Mouse (Mus musculus) neural tube, embryonic 13.5 days (tissue): ENCODE measurements around the gene Bcl2l11. TPM values are rescaled to one million over a fixed set of nuclear protein-coding genes. Genes with fewer than 3 reads are reported as not detected.
"Not testable (repeated sequence)": the region's sequence is repeated elsewhere in the genome, so short reads cannot be mapped to it uniquely, and the experiment has no call there.

Experiments used
- ATAC-seq: fragments of 200-750 bp; cut with Nextera tagmentation; 2 replicates; pipeline ENCODE4 v1.8.0; 2017; ENCODE audit warnings: low read depth, mild to moderate bottlenecking, moderate TSS enrichment, moderate library complexity
- H3K27ac ChIP-seq: fragments of 300-500 bp; sonication (generic); replicated peaks from 2 replicates; pipeline ENCODE4 v1.5.1; 2015; ENCODE audit warnings: moderate library complexity, mild to moderate bottlenecking, inconsistent platforms
- H3K27me3 ChIP-seq: fragments of 300-500 bp; sonication (generic); 2 replicates; pipeline ENCODE4 v1.6.1; 2015; ENCODE audit warnings: mild to moderate bottlenecking, inconsistent platforms
- H3K36me3 ChIP-seq: fragments of 300-500 bp; sonication (generic); 2 replicates; pipeline ENCODE4 v1.6.1; 2015; ENCODE audit warnings: mild to moderate bottlenecking, inconsistent platforms
- H3K4me1 ChIP-seq: fragments of 300-500 bp; sonication (generic); replicated peaks from 2 replicates; pipeline ENCODE4 v1.6.1; 2015; ENCODE audit warnings: inconsistent platforms
- H3K4me2 ChIP-seq: fragments of 300-500 bp; sonication (generic); 2 replicates; pipeline ENCODE4 v1.6.1; 2015; ENCODE audit warnings: inconsistent platforms, mild to moderate bottlenecking, moderate library complexity
- H3K4me3 ChIP-seq: fragments of 300-500 bp; sonication (generic); 2 replicates; pipeline ENCODE4 v1.5.1; 2015; ENCODE audit warnings: mild to moderate bottlenecking, inconsistent platforms
- H3K9ac ChIP-seq: fragments of 300-500 bp; sonication (generic); 2 replicates; pipeline ENCODE4 v1.6.1; 2015; ENCODE audit warnings: moderate library complexity, mild to moderate bottlenecking, inconsistent platforms
- H3K9me3 ChIP-seq: fragments of 300-500 bp; sonication (generic); 2 replicates; pipeline ENCODE4 v1.6.1; 2016; ENCODE audit warnings: inconsistent platforms
- WGBS: fragments of 180-500 bp; shearing (Covaris S2); methylation state at CpG from one replicate; pipeline ENCODE4 v1.1.7; 2015; 5-methylcytosine and 5-hydroxymethylcytosine counted together
- polyA plus RNA-seq: library from polyadenylated mRNA; unstranded; fragments of >200 nt; fragmentation: Nextera tagmentation; extraction: Ambion mirVana; gene quantifications from 2 replicates; pipeline ENCODE4 v1.2.1, GENCODE M21; 2015

Gene Bcl2l11
- polyA plus RNA-seq, 1 experiment from 2014 or later, result 14.8 TPM

- no peak overlapping the region for H3K4me2 ChIP-seq
- peaks cover 12% of the 10 kb centered on the region; the same call in 1 of the 2 replicates for H3K4me1 ChIP-seq
- 0 out of 2 replicates have a peak, but pooled peaks cover 2% of the 10 kb centered on the region for H3K9me3 ChIP-seq
- H3K27ac ChIP-seq, result no peak overlapping the region
- 42% methylated on average over 11 of the region's 11 CpGs for WGBS
- H3K27me3 ChIP-seq, result no peaks in the 10 kb centered on the region
- H3K9ac ChIP-seq, result no peak overlapping the region
- no peaks in the 10 kb centered on the region for H3K36me3 ChIP-seq
- ATAC-seq, result 0 out of 2 replicates have a peak, but pooled peaks have one; percentile 50
- H3K4me3 ChIP-seq, result no peak overlapping the region
Measured at GRCm38 (mm10) chr2:128091431-128092369, 34.1 kb upstream of the Bcl2l11 start.

DNA sequence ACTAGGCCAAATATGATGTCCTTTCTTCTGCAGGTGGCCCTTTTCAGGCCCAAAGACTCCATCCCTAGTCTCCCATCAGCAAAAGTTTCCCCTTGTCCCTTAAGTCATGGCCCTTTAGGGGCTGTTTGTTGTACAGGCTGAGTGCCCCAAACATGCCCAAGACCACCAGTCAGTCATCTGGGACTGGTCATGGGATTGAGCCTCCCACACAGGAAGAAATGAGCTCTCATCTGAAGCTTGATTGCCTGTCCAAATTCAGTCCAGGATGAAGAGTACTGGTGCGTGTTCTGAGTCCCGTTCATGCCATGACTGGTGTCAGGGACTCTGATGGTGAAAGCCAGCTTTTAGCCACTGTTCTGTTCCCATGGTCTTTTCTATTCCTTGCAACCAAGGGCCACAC lies 33.4 kb upstream of the Bcl2l11 start:
- no peak overlapping the region for H3K27ac ChIP-seq
- ATAC-seq, result no peak
- no peaks in the 10 kb centered on the region for H3K36me3 ChIP-seq
- H3K9me3 ChIP-seq, result 0 out of 2 replicates have a peak, but pooled peaks cover 2% of the 10 kb centered on the region
- WGBS, result 79% methylated on average over 2 of the region's 2 CpGs
- no peak overlapping the region for H3K4me3 ChIP-seq
- no peak overlapping the region for H3K9ac ChIP-seq
- no peaks in the 10 kb centered on the region for H3K27me3 ChIP-seq
- no peak overlapping the region for H3K4me2 ChIP-seq
- H3K4me1 ChIP-seq, result peaks cover 12% of the 10 kb centered on the region; the same call in 1 of the 2 replicates

GRCm38 (mm10) chr2:128094196-128094595 lies 31.6 kb upstream of the Bcl2l11 start:
- Histone ChIP-seq H3K36me3 (no peaks in the 10 kb centered on the region), H3K9me3 (no peaks in the 10 kb centered on the region), H3K4me2 (no peak overlapping the region), H3K4me1 (peaks cover 21% of the 10 kb centered on the region), H3K4me3 (no peak overlapping the region), H3K9ac (no peak overlapping the region), H3K27me3 (no peaks in the 10 kb centered on the region), H3K27ac (no peak overlapping the region)
- no peak for ATAC-seq
- WGBS, result 78% methylated on average over 5 of the region's 5 CpGs

DNA sequence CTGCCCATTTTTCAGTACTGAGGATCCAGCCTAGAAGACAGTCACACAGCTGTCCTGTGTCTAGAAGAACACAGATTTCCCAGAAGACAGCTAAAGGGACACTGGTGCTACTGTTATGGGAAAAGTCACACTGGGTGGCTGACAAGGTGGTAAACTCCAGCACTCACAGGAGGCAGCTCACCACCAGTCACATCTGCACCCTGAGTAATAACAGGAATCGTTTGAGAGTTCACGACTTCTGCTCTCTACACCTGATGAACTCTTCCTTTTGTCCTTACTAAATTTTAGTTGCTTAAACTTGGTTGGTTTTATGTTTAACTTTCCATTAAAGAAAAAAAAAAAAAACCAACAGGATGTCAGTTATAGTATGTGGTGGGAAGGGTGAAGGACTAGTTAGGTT lies 31.2 kb upstream of the Bcl2l11 start:
- no peaks in the 10 kb centered on the region for H3K9me3 ChIP-seq
- ATAC-seq, result no peak
- WGBS, result 61% methylated on average over 2 of the region's 2 CpGs

DNA sequence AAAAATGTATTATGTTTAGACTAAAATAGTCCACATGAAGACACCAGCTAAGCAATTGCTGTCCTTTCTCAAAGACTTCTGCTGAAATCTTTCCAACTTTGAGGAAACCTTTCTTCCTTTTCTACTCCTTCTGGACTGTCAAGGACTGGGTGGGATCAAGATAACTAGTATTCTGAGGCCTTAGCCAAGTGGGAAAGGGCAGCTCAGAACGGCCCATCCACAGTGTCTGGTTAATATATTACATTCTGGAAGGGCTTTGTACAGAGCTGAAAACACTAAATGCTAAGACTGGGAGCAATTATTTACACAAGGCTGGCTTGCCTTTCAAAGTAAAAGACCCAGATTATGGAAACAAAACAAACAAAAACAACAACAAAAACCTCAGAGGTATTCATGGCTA lies 30.6 kb upstream of the Bcl2l11 start:
- ATAC-seq, result no peak
- Histone ChIP-seq H3K9me3 (no peaks in the 10 kb centered on the region), H3K9ac (no peak overlapping the region), H3K4me3 (no peak overlapping the region), H3K27me3 (no peaks in the 10 kb centered on the region), H3K4me1 (peaks cover 21% of the 10 kb centered on the region), H3K27ac (no peak overlapping the region), H3K36me3 (no peaks in the 10 kb centered on the region), H3K4me2 (no peak overlapping the region)
- 14% methylated on average over 1 of the region's 1 CpGs for WGBS

More for the DNA sequence above, 31.2 kb upstream of the Bcl2l11 start:
- Histone ChIP-seq H3K4me3 (no peak overlapping the region), H3K27ac (no peak overlapping the region), H3K36me3 (no peaks in the 10 kb centered on the region), H3K27me3 (no peaks in the 10 kb centered on the region), H3K4me1 (peaks cover 21% of the 10 kb centered on the region), H3K9ac (no peak overlapping the region), H3K4me2 (no peak overlapping the region)

GRCm38 (mm10) chr2:128096070-128096469 lies 29.8 kb upstream of the Bcl2l11 start:
- Histone ChIP-seq H3K9me3 (no peaks in the 10 kb centered on the region), H3K27me3 (no peaks in the 10 kb centered on the region), H3K4me3 (no peak overlapping the region), H3K4me1 (peaks cover 21% of the 10 kb centered on the region), H3K4me2 (no peak overlapping the region), H3K36me3 (no peaks in the 10 kb centered on the region), H3K27ac (no peak overlapping the region), H3K9ac (no peak overlapping the region)
- 76% methylated on average over 1 of the region's 1 CpGs for WGBS
- ATAC-seq, result no peak

DNA sequence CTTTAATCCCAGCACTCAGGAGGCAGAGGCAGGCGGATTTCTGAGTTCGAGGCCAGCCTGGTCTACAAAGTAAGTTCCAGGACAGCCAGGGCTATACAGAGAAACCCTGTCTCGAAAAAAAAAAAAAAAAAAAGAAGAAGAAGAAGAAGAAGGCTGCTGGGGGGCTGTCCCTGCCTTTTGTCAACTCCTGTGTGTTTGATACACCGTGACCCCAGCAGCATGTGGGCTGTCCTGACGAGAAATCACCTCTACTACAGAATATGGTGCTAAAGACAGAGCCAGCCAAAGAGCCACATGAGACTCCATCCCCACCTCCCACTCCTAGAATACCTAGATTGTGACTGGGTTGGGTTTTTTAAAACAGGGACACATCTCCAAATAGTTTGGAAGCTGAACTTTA lies 27.7 kb upstream of the Bcl2l11 start:
- H3K4me2 ChIP-seq, H3K27ac ChIP-seq, H3K27me3 ChIP-seq, H3K4me3 ChIP-seq, H3K9ac ChIP-seq, H3K9me3 ChIP-seq, H3K36me3 ChIP-seq, ATAC-seq: not testable (repeated sequence)
- WGBS, result 75% methylated on average over 5 of the region's 5 CpGs
- H3K4me1 ChIP-seq, result peaks cover 14% of the 10 kb centered on the region

DNA sequence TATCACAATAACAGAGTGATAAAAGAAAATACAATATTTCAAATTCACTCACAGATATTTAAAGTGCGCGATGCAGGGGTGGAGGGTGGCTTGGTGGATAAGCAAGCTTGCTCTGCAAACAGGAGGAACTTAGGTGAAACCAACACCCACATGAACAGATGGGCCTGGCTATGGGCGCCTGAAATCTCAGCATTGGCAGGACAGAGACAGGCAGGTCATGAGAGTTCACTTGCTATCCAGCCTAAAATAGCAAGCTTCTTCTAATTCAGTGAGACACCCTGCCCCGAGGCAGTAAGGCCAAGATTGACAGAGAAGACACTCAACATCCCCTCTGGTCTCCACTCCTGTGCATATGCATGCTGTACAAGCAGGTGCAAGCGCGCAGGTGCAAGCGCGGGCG lies 23.8 kb upstream of the Bcl2l11 start:
- no peak overlapping the region for H3K4me3 ChIP-seq
- ATAC-seq, result no peak
- peaks cover 9% of the 10 kb centered on the region for H3K4me1 ChIP-seq
- no peak overlapping the region for H3K27ac ChIP-seq
- H3K4me2 ChIP-seq, result no peak overlapping the region
- H3K27me3 ChIP-seq, result no peaks in the 10 kb centered on the region
- H3K36me3 ChIP-seq, result no peaks in the 10 kb centered on the region
- H3K9ac ChIP-seq, result no peak overlapping the region
- H3K9me3 ChIP-seq, result no peaks in the 10 kb centered on the region
- WGBS, result 91% methylated on average over 9 of the region's 9 CpGs

DNA sequence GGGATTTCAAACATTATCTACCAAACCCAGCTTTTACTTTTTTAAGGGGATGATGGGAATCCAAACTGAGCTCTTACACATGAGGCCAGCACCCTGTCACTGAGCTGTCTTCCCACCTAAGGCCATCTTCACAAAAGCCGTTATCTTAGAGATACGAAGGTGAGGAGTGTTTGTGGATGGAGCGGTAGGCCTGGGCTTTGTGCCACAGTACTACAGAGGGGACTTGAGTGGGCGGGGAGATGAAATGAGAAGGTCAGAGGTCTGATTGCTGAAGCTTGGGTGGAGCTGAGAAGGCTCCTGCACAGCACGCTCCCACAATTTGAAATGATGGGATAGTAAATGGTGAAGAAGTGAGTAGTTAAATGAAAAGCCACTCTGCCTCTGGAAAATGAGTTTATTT lies 21.0 kb upstream of the Bcl2l11 start:
- no peaks in the 10 kb centered on the region for H3K4me1 ChIP-seq
- no peak overlapping the region for H3K4me2 ChIP-seq
- no peak for ATAC-seq
- H3K9me3 ChIP-seq, result no peaks in the 10 kb centered on the region
- no peaks in the 10 kb centered on the region for H3K27me3 ChIP-seq
- no peak overlapping the region for H3K9ac ChIP-seq
- no peaks in the 10 kb centered on the region for H3K36me3 ChIP-seq
- WGBS, result 87% methylated on average over 5 of the region's 5 CpGs
- no peak overlapping the region for H3K4me3 ChIP-seq
- no peak overlapping the region for H3K27ac ChIP-seq

GRCm38 (mm10) chr2:128105651-128106050 lies 20.2 kb upstream of the Bcl2l11 start:
- WGBS, result 90% methylated on average over 11 of the region's 11 CpGs
- Histone ChIP-seq H3K36me3 (no peaks in the 10 kb centered on the region), H3K4me3 (no peak overlapping the region), H3K27ac (no peak overlapping the region), H3K9ac (no peak overlapping the region), H3K4me1 (no peaks in the 10 kb centered on the region), H3K4me2 (no peak overlapping the region), H3K27me3 (no peaks in the 10 kb centered on the region), H3K9me3 (no peaks in the 10 kb centered on the region)
- no peak for ATAC-seq

DNA sequence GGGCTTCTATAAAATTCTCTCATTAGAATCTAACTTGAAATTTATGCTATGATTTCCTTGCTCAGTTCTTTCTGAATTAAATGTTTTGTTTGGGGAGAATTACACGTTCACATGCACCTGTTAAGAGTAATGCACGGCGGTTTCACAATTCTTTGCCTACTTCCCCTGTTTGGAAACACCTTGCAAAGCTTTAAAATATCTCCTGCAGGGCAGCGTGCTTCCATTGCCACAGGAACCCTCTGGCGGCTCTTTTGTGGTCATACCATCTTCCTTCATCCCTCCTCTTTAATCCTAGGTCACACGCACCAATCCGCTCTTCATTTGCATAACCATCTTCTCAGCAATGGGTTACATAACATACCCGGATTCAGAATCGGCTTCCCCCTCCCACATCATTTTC lies 14.3 kb upstream of the Bcl2l11 start:
- Histone ChIP-seq H3K36me3 (no peaks in the 10 kb centered on the region), H3K27me3 (no peaks in the 10 kb centered on the region), H3K9ac (no peak overlapping the region), H3K4me2 (no peak overlapping the region), H3K4me3 (no peak overlapping the region), H3K4me1 (no peaks in the 10 kb centered on the region), H3K9me3 (no peaks in the 10 kb centered on the region), H3K27ac (no peak overlapping the region)
- ATAC-seq, result no peak
- WGBS, result 79% methylated on average over 9 of the region's 9 CpGs

- Histone ChIP-seq H3K4me1 (no peaks in the 10 kb centered on the region), H3K9ac (no peak overlapping the region), H3K36me3 (no peaks in the 10 kb centered on the region), H3K4me3 (no peak overlapping the region), H3K9me3 (no peaks in the 10 kb centered on the region), H3K27ac (no peak overlapping the region), H3K27me3 (no peaks in the 10 kb centered on the region), H3K4me2 (no peak overlapping the region)
- WGBS, result 86% methylated on average over 3 of the region's 3 CpGs
- no peak for ATAC-seq
Measured at GRCm38 (mm10) chr2:128114621-128115020, 11.2 kb upstream of the Bcl2l11 start.

GRCm38 (mm10) chr2:128115579-128115978 lies 10.3 kb upstream of the Bcl2l11 start:
- no peak for ATAC-seq
- Histone ChIP-seq H3K9ac (no peak overlapping the region), H3K36me3 (no peaks in the 10 kb centered on the region), H3K4me1 (no peaks in the 10 kb centered on the region), H3K4me3 (no peak overlapping the region), H3K27me3 (no peaks in the 10 kb centered on the region), H3K27ac (no peak overlapping the region), H3K9me3 (no peaks in the 10 kb centered on the region), H3K4me2 (no peak overlapping the region)
- 20% methylated on average over 4 of the region's 4 CpGs for WGBS
